Mouse (Mus musculus) bone marrow, adult 2 months (tissue): ENCODE measurements at regions not wholly inside any gene's neighbourhood (a gene's known extent, or its start where the extent isn't known, plus 50 kb on each side); places are given as distances from the start of the nearest gene placed in this dataset.

Experiments used
- CTCF ChIP-seq: fragments of 200-500 bp; IDR thresholded peaks from 2 replicates; pipeline ENCODE4 v1.5.1; 2011; ENCODE audit warnings: low read length, control low read depth; ENCODE audit not compliant: control insufficient read depth, insufficient read depth
- POLR2A ChIP-seq: fragments of 200-500 bp; IDR thresholded peaks from 2 replicates; pipeline ENCODE4 v1.6.1; 2011; ENCODE audit warnings: low read depth, mild to moderate bottlenecking, control low read depth, low read length, borderline replicate concordance; ENCODE audit not compliant: control insufficient read depth

DNA sequence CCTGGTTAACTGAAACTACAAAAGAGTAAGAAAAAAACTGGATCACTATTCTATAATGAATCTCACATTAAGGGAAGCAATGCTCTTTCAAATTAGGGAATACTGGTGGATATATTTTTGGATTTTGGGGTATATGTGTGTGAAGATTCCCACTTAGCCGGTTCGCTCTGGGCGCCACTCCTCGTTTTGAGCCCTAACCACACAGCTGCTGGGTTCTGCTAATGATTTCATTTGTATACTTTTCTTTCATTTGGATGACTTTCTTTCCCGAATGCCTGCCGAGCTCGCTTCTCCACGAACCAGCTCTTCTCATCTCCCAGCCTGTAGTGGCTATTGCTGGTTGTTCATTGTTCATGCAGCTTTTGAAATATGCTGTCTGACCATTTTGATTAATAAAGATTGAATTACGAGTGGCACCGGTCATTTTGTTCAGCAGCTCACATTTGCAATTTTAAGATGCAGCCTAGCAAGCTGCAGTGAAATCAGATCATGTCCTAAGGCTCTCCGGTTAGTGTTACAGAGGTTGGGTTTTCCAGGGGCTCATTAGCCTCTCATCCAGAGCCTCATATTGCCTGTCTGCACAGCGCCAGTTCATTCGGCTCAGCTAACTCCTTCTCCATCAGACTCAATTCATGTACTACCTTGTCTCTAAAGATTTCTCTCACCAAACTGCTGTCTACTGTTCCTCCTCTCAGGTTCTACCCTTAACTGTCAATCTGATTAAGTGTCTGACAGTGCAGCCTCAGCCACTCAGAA, 146.6 kb upstream of the Arhgap24 start:
- TF ChIP-seq CTCF (no peak), POLR2A (no peak)
